ENCODE assay signal across 29 mouse cellular contexts in the genomic region with DNA sequence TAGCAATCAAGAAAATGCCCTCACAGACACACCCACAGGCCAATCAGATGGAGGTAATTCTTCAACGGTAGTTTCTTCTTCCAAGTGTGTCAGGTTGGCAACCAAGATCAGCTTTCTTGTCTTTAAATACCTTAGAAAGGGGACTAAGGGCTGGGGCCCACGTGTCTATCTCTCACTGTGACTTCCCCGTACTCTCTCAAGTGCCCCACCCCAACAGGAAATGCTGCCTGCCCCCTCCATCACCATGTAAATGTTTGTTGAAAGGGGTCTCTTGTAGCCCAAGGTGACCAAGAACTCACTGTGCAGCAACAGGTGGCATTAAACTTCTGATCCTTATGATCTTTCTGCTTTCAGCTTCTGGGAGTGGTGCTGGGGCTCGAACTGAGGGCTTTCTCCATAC. TPM values are rescaled to one million over a fixed set of nuclear protein-coding genes. Genes with fewer than 3 reads are reported as not detected.
DNase-seq lines count a peak whose midpoint lies in the region; ATAC-seq and TF ChIP-seq lines count a peak whose summit lies in the region.
"Had no signal": no experiment of that assay in that cellular context is flagged by ENCODE, and none has a peak within 500 bp of the region (broad histone marks: within the 10 kb centered on the region; RNA-seq: fewer than 3 reads in every experiment).

No protein-coding gene starts in this region.

- H3K36me3 ChIP-seq in MEL (ENCODE audit: control insufficient read depth in 1 of 2, insufficient read depth in 2 of 2, low read length in 2 of 2): peaks cover 0 to 10% of the 10 kb centered on the region in 2 experiments; a peak in 2 of 4 replicates
- H3K36me3 ChIP-seq in midbrain, embryonic 13.5 days: no peaks in the 10 kb centered on the region
- no peaks in the 10 kb centered on the region for H3K36me3 ChIP-seq in kidney, adult 2 months (ENCODE audit: control insufficient read depth, insufficient read depth, low read length)
- no peaks in the 10 kb centered on the region for H3K36me3 ChIP-seq in lung, postnatal 0 days (ENCODE audit: insufficient read depth, low read length)
- H3K36me3 ChIP-seq: embryonic facial prominence, embryonic 10.5 days; embryonic facial prominence, embryonic 12.5 days; forebrain, embryonic 15.5 days; G1E had no signal

- H3K27me3 ChIP-seq in MEL (ENCODE audit: control insufficient read depth in 1 of 2, insufficient read depth in 2 of 2, low read length in 2 of 2): peaks cover 5% of the 10 kb centered on the region in 2 experiments; a peak in 3 of 4 replicates
- H3K27me3 ChIP-seq in midbrain, embryonic 13.5 days: no peaks in the 10 kb centered on the region
- no peaks in the 10 kb centered on the region for H3K27me3 ChIP-seq in kidney, adult 2 months (replicated peaks; ENCODE audit: control insufficient read depth, insufficient read depth, low read length)
- no peaks in the 10 kb centered on the region for H3K27me3 ChIP-seq in lung, postnatal 0 days (replicated peaks; ENCODE audit: insufficient read depth, low read length)
- H3K27me3 ChIP-seq: embryonic facial prominence, embryonic 12.5 days; forebrain, embryonic 13.5 days; forebrain, embryonic 15.5 days had no signal

- H3K27ac ChIP-seq in MEL (ENCODE audit: control insufficient read depth, low read depth, low read length): no peak overlapping the region
- no peak overlapping the region for H3K27ac ChIP-seq in midbrain, embryonic 13.5 days
- no peak overlapping the region for H3K27ac ChIP-seq in kidney, adult 2 months (ENCODE audit: insufficient read depth, low read depth, low read length)
- no peak overlapping the region for H3K27ac ChIP-seq in lung, postnatal 0 days (ENCODE audit: low read length)
- H3K27ac ChIP-seq: embryonic facial prominence, embryonic 10.5 days; embryonic facial prominence, embryonic 12.5 days; forebrain, embryonic 13.5 days; forebrain, embryonic 15.5 days had no signal

- no peaks in the 10 kb centered on the region for H3K9me3 ChIP-seq in MEL (replicated peaks; ENCODE audit: insufficient read depth, low read length)
- no peaks in the 10 kb centered on the region for H3K9me3 ChIP-seq in midbrain, embryonic 13.5 days
- no peaks in the 10 kb centered on the region for H3K9me3 ChIP-seq in lung, postnatal 0 days (ENCODE audit: low read length)
- H3K9me3 ChIP-seq: embryonic facial prominence, embryonic 10.5 days; embryonic facial prominence, embryonic 12.5 days; forebrain, embryonic 13.5 days; forebrain, embryonic 15.5 days; G1E had no signal

- TF ChIP-seq EP300 in MEL (IDR thresholded peaks at IDR 0.05; ENCODE audit: low read depth in 1 of 2, low read length in 2 of 2): no peak
- no peak for TF ChIP-seq EP300 in lung, postnatal 0 days (IDR thresholded peaks at IDR 0.05)

- peaks cover 5 to 22% of the 10 kb centered on the region in 2 experiments; a peak in 3 of 4 replicates for H3K4me1 ChIP-seq in MEL (ENCODE audit: control insufficient read depth in 1 of 2, insufficient read depth in 2 of 2, low read length in 2 of 2)
- H3K4me1 ChIP-seq in midbrain, embryonic 13.5 days (replicated peaks): no peaks in the 10 kb centered on the region
- H3K4me1 ChIP-seq in kidney, adult 2 months (ENCODE audit: control insufficient read depth, insufficient read depth, low read length): no peaks in the 10 kb centered on the region
- H3K4me1 ChIP-seq in lung, postnatal 0 days (ENCODE audit: insufficient read depth, low read depth, low read length): no peaks in the 10 kb centered on the region
- H3K4me1 ChIP-seq: embryonic facial prominence, embryonic 10.5 days; embryonic facial prominence, embryonic 12.5 days; forebrain, embryonic 13.5 days; forebrain, embryonic 15.5 days had no signal

- no peak for TF ChIP-seq RAD21 in MEL (IDR thresholded peaks at IDR 0.05; ENCODE audit: low read depth, low read length)

- ATAC-seq in inflammation-experienced regulatory T-cells, adult 6 months: peak; percentile 46
- ATAC-seq in midbrain, embryonic 13.5 days: no peak
- ATAC-seq in lung, postnatal 0 days: no peak
- ATAC-seq: forebrain, embryonic 13.5 days; forebrain, embryonic 15.5 days; forebrain, postnatal 0 days had no signal

- no peaks in the 10 kb centered on the region for H3K79me2 ChIP-seq in MEL (ENCODE audit: control insufficient read depth, insufficient read depth, low read length, poor library complexity)

- no peak for TF ChIP-seq CTCF in MEL (IDR thresholded peaks at IDR 0.05 in 2 of 3, conservative IDR thresholded peaks at IDR 0.05 in 1 of 3; ENCODE audit: control insufficient read depth in 1 of 3, insufficient read depth in 1 of 3, low read depth in 2 of 3, low read length in 3 of 3, poor library complexity in 1 of 3, severe bottlenecking in 1 of 3)
- TF ChIP-seq CTCF in kidney, adult 2 months (conservative IDR thresholded peaks at IDR 0.05; ENCODE audit: insufficient read depth, insufficient read length, low read depth, low read length): no peak
- no peak for TF ChIP-seq CTCF in lung, postnatal 0 days (IDR thresholded peaks at IDR 0.05)

- H3K4me2 ChIP-seq in midbrain, embryonic 13.5 days (replicated peaks): no peak overlapping the region
- no peak overlapping the region for H3K4me2 ChIP-seq in lung, postnatal 0 days (replicated peaks; ENCODE audit: low read depth, low read length)
- H3K4me2 ChIP-seq: embryonic facial prominence, embryonic 12.5 days; forebrain, embryonic 13.5 days; forebrain, embryonic 15.5 days had no signal

- TF ChIP-seq POLR2A in MEL (IDR thresholded peaks at IDR 0.05; ENCODE audit: control insufficient read depth in 1 of 2, insufficient read depth in 1 of 2, low read depth in 1 of 2, low read length in 2 of 2, poor library complexity in 1 of 2): no peak
- no peak for TF ChIP-seq POLR2A in kidney, adult 2 months (IDR thresholded peaks at IDR 0.05; ENCODE audit: low read depth, low read length)

- H3K4me3 ChIP-seq in MEL (ENCODE audit: control insufficient read depth in 1 of 2, insufficient read depth in 1 of 2, low read depth in 2 of 2, low read length in 2 of 2): no peak overlapping the region
- no peak overlapping the region for H3K4me3 ChIP-seq in midbrain, embryonic 13.5 days (replicated peaks)
- H3K4me3 ChIP-seq in kidney, adult 2 months (ENCODE audit: insufficient read depth, low read depth, low read length): no peak overlapping the region
- no peak overlapping the region for H3K4me3 ChIP-seq in lung, postnatal 0 days (ENCODE audit: low read depth, low read length)
- H3K4me3 ChIP-seq: embryonic facial prominence, embryonic 10.5 days; embryonic facial prominence, embryonic 12.5 days; forebrain, embryonic 13.5 days; forebrain, embryonic 15.5 days had no signal

- 83% methylated on average over 4 of the region's 4 CpGs for WGBS in midbrain, embryonic 13.5 days
- 90% methylated on average over 4 of the region's 4 CpGs for WGBS in kidney, adult 2 months
- WGBS in lung, postnatal 0 days: 68% methylated on average over 4 of the region's 4 CpGs

- DNase-seq in thymus, postnatal 0 days (ENCODE audit: low spot score): peak; percentile 58
- no peak for DNase-seq in thymus, adult 18-20 months
- DNase-seq in MEL (ENCODE audit: low read depth, low spot score): peak; percentile 20
- DNase-seq in thymus, postnatal 25 days: peak; percentile 42
- DNase-seq in kidney, adult 2 months: no peak
- DNase-seq in lung, postnatal 0 days (ENCODE audit: low spot score): no peak
- DNase-seq: adrenal gland, postnatal 10 days; cerebellum, adult 11 months; cerebellum, adult 18-20 months; cerebellum, adult 8-10 months; cerebellum, adult 9-11 months; cerebellum, postnatal 14 days; forebrain, postnatal 0 days had no signal

- no peak overlapping the region for H3K9ac ChIP-seq in MEL (ENCODE audit: control insufficient read depth, low read depth, low read length, poor library complexity, severe bottlenecking)
- no peak overlapping the region for H3K9ac ChIP-seq in midbrain, embryonic 13.5 days (replicated peaks)
- no peak overlapping the region for H3K9ac ChIP-seq in lung, postnatal 0 days (replicated peaks; ENCODE audit: low read depth)
- H3K9ac ChIP-seq: embryonic facial prominence, embryonic 12.5 days; forebrain, embryonic 13.5 days; forebrain, embryonic 15.5 days; forebrain, postnatal 0 days had no signal

RNA-seq across cellular contexts. Expression of gene Gm11172, which starts 1.0 kb away (rescaled TPM):
- not detected in 2 replicates for polyA plus RNA-seq in thymus, postnatal 0 days (2015; fragmentation: Nextera tagmentation; extraction: Ambion mirVana)
- total RNA-seq in MEL (2012; rRNA removed): not detected in 2 replicates
- not detected for polyA plus RNA-seq in MEL (2012; ENCODE audit: insufficient read depth in 1 of 2, insufficient read length in 2 of 2, low read depth in 1 of 2, low replicate concordance in 2 of 2, missing spikeins in 1 of 2)
- not detected for polyA plus RNA-seq in inflammation-experienced regulatory T-cells, adult 6 months (2017; shearing (Covaris generic))
- not detected in 2 replicates for polyA plus RNA-seq in midbrain, embryonic 13.5 days (2015; fragmentation: Nextera tagmentation; extraction: Ambion mirVana)
- polyA plus RNA-seq in kidney, adult 2 months (2012; rRNA removed): not detected in 2 replicates
- polyA plus RNA-seq in lung, postnatal 0 days (2015; fragmentation: Nextera tagmentation; extraction: Ambion mirVana): not detected in 2 replicates
- total RNA-seq: adrenal gland, adult 2 months; adrenal gland, postnatal 10 days; adrenal gland, postnatal 25 days; adrenal gland, postnatal 4 days; CH12.LX; forebrain, postnatal 0 days; G1E had no signal
- polyA plus RNA-seq: adrenal gland, adult 2 months; brain, embryonic 14.5 days; C2C12; cortical plate, adult 2 months; embryonic facial prominence, embryonic 10.5 days; embryonic facial prominence, embryonic 12.5 days; embryonic facial prominence, embryonic 14.5 days; forebrain, embryonic 11.5 days; forebrain, embryonic 13.5 days; forebrain, embryonic 15.5 days; forebrain, postnatal 0 days; G1E had no signal

RNA-seq across cellular contexts. Expression of gene Prm1, which starts 8.1 kb away (rescaled TPM):
- 1.4 and 2.1 TPM in 2 replicates for polyA plus RNA-seq in thymus, postnatal 0 days (2015; fragmentation: Nextera tagmentation; extraction: Ambion mirVana)
- not detected in 2 replicates for total RNA-seq in MEL (2012; rRNA removed)
- polyA plus RNA-seq in MEL (2012; ENCODE audit: insufficient read depth in 1 of 2, insufficient read length in 2 of 2, low read depth in 1 of 2, low replicate concordance in 2 of 2, missing spikeins in 1 of 2): not detected
- 1 to 10 TPM in 1 of 3 experiments, not detected in 2; 1.1 TPM for polyA plus RNA-seq in inflammation-experienced regulatory T-cells, adult 6 months (2017; shearing (Covaris generic))
- not detected in 2 replicates for polyA plus RNA-seq in midbrain, embryonic 13.5 days (2015; fragmentation: Nextera tagmentation; extraction: Ambion mirVana)
- polyA plus RNA-seq in kidney, adult 2 months (2012; rRNA removed): 1.8 and 4.0 TPM in 2 replicates
- not detected in 2 replicates for polyA plus RNA-seq in lung, postnatal 0 days (2015; fragmentation: Nextera tagmentation; extraction: Ambion mirVana)
- total RNA-seq: adrenal gland, adult 2 months; adrenal gland, postnatal 10 days; adrenal gland, postnatal 25 days; adrenal gland, postnatal 4 days; CH12.LX; forebrain, postnatal 0 days; G1E had no signal
- polyA plus RNA-seq: adrenal gland, adult 2 months; brain, embryonic 14.5 days; C2C12; cortical plate, adult 2 months; embryonic facial prominence, embryonic 12.5 days; embryonic facial prominence, embryonic 14.5 days; forebrain, embryonic 11.5 days; forebrain, embryonic 13.5 days; forebrain, embryonic 15.5 days; forebrain, postnatal 0 days; G1E had no signal

RNA-seq across cellular contexts. Expression of gene Prm2, which starts 17.8 kb away (rescaled TPM):
- not detected in 2 replicates for polyA plus RNA-seq in thymus, postnatal 0 days (2015; fragmentation: Nextera tagmentation; extraction: Ambion mirVana)
- not detected in 2 replicates for total RNA-seq in MEL (2012; rRNA removed)
- not detected for polyA plus RNA-seq in MEL (2012; ENCODE audit: insufficient read depth in 1 of 2, insufficient read length in 2 of 2, low read depth in 1 of 2, low replicate concordance in 2 of 2, missing spikeins in 1 of 2)
- not detected for polyA plus RNA-seq in inflammation-experienced regulatory T-cells, adult 6 months (2017; shearing (Covaris generic))
- not detected in 2 replicates for polyA plus RNA-seq in midbrain, embryonic 13.5 days (2015; fragmentation: Nextera tagmentation; extraction: Ambion mirVana)
- polyA plus RNA-seq in kidney, adult 2 months (2012; rRNA removed): 1.8 and 5.4 TPM in 2 replicates
- not detected in 2 replicates for polyA plus RNA-seq in lung, postnatal 0 days (2015; fragmentation: Nextera tagmentation; extraction: Ambion mirVana)
- total RNA-seq: adrenal gland, adult 2 months; adrenal gland, postnatal 10 days; adrenal gland, postnatal 25 days; adrenal gland, postnatal 4 days; CH12.LX; forebrain, postnatal 0 days had no signal
- polyA plus RNA-seq: brain, embryonic 14.5 days; C2C12; cortical plate, adult 2 months; embryonic facial prominence, embryonic 10.5 days; embryonic facial prominence, embryonic 12.5 days; embryonic facial prominence, embryonic 14.5 days; forebrain, embryonic 11.5 days; forebrain, embryonic 13.5 days; forebrain, embryonic 15.5 days; forebrain, postnatal 0 days; G1E had no signal

RNA-seq across cellular contexts. Expression of gene Rmi2, which starts 21.1 kb away (rescaled TPM):
- 8.6 and 12.6 TPM in 2 replicates for polyA plus RNA-seq in thymus, postnatal 0 days (2015; fragmentation: Nextera tagmentation; extraction: Ambion mirVana)
- 2.6 and 2.8 TPM in 2 replicates for total RNA-seq in MEL (2012; rRNA removed)
- 1 to 10 TPM in 1 of 2 experiments, not detected in 1; 8.0 TPM for polyA plus RNA-seq in MEL (2012; ENCODE audit: insufficient read depth in 1 of 2, insufficient read length in 2 of 2, low read depth in 1 of 2, low replicate concordance in 2 of 2, missing spikeins in 1 of 2)
- 1 to 10 TPM; 1.2 to 1.4 (median 1.2) TPM for polyA plus RNA-seq in inflammation-experienced regulatory T-cells, adult 6 months (2017; shearing (Covaris generic))
- 0.68 and 1.0 TPM in 2 replicates for polyA plus RNA-seq in midbrain, embryonic 13.5 days (2015; fragmentation: Nextera tagmentation; extraction: Ambion mirVana)
- polyA plus RNA-seq in kidney, adult 2 months (2012; rRNA removed): 0.10 and 0.27 TPM in 2 replicates
- polyA plus RNA-seq in lung, postnatal 0 days (2015; fragmentation: Nextera tagmentation; extraction: Ambion mirVana): 0.44 and 0.51 TPM in 2 replicates

RNA-seq across cellular contexts. Expression of gene Prm3, which starts 23.0 kb away (rescaled TPM):
- not detected in 2 replicates for polyA plus RNA-seq in thymus, postnatal 0 days (2015; fragmentation: Nextera tagmentation; extraction: Ambion mirVana)
- not detected in 2 replicates for total RNA-seq in MEL (2012; rRNA removed)
- polyA plus RNA-seq in MEL (2012; ENCODE audit: insufficient read depth in 1 of 2, insufficient read length in 2 of 2, low read depth in 1 of 2, low replicate concordance in 2 of 2, missing spikeins in 1 of 2): not detected
- polyA plus RNA-seq in inflammation-experienced regulatory T-cells, adult 6 months (2017; shearing (Covaris generic)): not detected
- polyA plus RNA-seq in midbrain, embryonic 13.5 days (2015; fragmentation: Nextera tagmentation; extraction: Ambion mirVana): not detected in 2 replicates
- polyA plus RNA-seq in kidney, adult 2 months (2012; rRNA removed): not detected in 2 replicates
- polyA plus RNA-seq in lung, postnatal 0 days (2015; fragmentation: Nextera tagmentation; extraction: Ambion mirVana): not detected in 2 replicates
- total RNA-seq: adrenal gland, adult 2 months; adrenal gland, postnatal 10 days; adrenal gland, postnatal 25 days; adrenal gland, postnatal 4 days; CH12.LX; forebrain, postnatal 0 days; G1E had no signal
- polyA plus RNA-seq: adrenal gland, adult 2 months; brain, embryonic 14.5 days; C2C12; cortical plate, adult 2 months; embryonic facial prominence, embryonic 10.5 days; embryonic facial prominence, embryonic 12.5 days; embryonic facial prominence, embryonic 14.5 days; forebrain, embryonic 11.5 days; forebrain, embryonic 13.5 days; forebrain, embryonic 15.5 days; forebrain, postnatal 0 days; G1E had no signal

Comparison
In these comparisons a context has a peak if more than half of its experiments do, and no peak if none do; other contexts are left out.
1. DNase-seq: peak in thymus, postnatal 0 days (single experiment), MEL (single experiment) and thymus, postnatal 25 days (single experiment); none in thymus, adult 18-20 months (0 of 2), kidney, adult 2 months (single experiment) and lung, postnatal 0 days (single experiment).